Mouse (Mus musculus): ENCODE data around the gene Epb41l1.

The Epb41l1 gene

GRCm38 (mm10) chr2:156456386-156457342 lies 36.0 kb downstream of the Epb41l1 start:
- intact Hi-C loops (cut with DNase I) = no loop called here

DNA sequence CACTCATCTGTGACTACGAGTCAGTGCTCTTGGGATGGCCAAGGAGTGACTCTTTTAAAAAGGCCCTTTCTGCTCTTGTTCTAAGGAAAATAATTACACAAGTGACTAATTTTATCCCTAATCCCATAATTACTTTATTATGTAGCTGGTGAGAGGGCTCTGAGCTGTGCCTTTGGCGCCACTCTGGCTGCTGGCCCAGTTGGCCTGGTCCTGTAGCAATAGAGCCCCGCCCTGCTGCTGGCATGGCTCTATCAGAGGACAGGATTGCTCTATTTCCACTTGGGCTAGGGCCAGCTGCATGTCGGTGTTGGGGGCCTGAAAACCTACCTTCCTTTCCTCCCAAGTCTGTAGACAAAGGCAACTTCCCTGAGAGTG lies 36.6 kb downstream of the Epb41l1 start:
- intact Hi-C loops (cut with DNase I) = no loop called here

GRCm38 (mm10) chr2:156460470-156460869 lies 39.8 kb downstream of the Epb41l1 start:
- intact Hi-C loops (cut with DNase I) = loop anchor here (5.0 kb wide), 2 partner anchors 37 to 38 kb away; partner anchors contain the start of gene Epb41l1

GRCm38 (mm10) chr2:156462154-156463029 lies 41.7 kb downstream of the Epb41l1 start:
- intact Hi-C loops (cut with DNase I) = loop anchor here (5.0 kb wide), 2 partner anchors 35 to 40 kb away; partner anchors contain the start of gene Epb41l1

GRCm38 (mm10) chr2:156464416-156464815 lies 43.7 kb downstream of the Epb41l1 start:
- intact Hi-C loops (cut with DNase I) = loop anchor here (5.0 kb wide), 2 partner anchors 33 to 42 kb away; partner anchors contain the start of gene Epb41l1

GRCm38 (mm10) chr2:156467538-156467937 lies 46.8 kb downstream of the Epb41l1 start:
- intact Hi-C loops (cut with DNase I) = no loop called here

GRCm38 (mm10) chr2:156468890-156469289 lies 48.2 kb downstream of the Epb41l1 start:
- intact Hi-C loops (cut with DNase I) = no loop called here

- intact Hi-C loops (cut with DNase I) = no loop called here
Measured at GRCm38 (mm10) chr2:156469508-156469907, 48.8 kb downstream of the Epb41l1 start.

- intact Hi-C loops (cut with DNase I) = no loop called here
Measured at GRCm38 (mm10) chr2:156470938-156471337, 50.2 kb downstream of the Epb41l1 start.

GRCm38 (mm10) chr2:156472336-156472735 lies 51.6 kb downstream of the Epb41l1 start:
- intact Hi-C loops (cut with DNase I) = no loop called here

- intact Hi-C loops (cut with DNase I) = no loop called here
Measured at GRCm38 (mm10) chr2:156473696-156474095, 53.0 kb downstream of the Epb41l1 start.

DNA sequence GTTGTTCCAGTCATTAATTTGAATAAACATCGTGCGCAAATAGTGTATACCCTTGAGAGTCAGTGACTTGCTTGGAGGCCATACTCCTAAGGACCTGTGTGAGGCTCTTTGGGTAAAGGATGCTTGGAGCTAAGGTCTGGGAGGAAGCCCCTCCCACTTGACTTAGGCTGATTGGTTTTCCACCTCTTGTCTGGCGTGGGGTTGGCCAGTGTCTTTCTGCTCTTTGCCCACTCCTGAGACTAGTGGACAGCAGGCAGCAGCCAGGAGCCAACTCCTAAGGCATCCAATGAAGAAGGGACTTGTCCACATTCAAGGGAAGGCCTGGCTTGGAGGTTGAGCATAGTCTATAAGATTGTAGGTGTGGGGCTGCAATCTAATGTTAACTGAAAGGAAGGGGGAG lies 53.4 kb downstream of the Epb41l1 start:
- intact Hi-C loops (cut with DNase I) = no loop called here

DNA sequence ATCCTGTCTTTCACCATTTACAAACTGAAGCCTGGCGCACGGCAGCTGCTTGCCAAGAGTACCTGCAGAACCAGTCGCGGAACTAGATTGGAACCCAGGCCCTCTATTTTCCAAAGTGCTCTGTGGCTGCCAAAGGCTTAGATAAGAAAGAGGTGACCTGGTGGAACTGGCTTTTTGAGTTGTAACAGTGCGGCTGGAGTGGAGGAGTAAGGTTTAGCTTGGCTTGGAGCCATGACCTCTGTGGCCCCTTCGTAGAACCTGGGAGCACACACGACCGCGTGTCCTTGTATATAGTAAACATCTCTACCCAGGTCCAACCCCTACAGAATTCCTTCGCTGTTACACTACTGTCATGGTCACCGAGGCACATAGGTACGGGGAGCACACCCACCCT lies 54.2 kb downstream of the Epb41l1 start:
- intact Hi-C loops (cut with DNase I) = no loop called here

DNA sequence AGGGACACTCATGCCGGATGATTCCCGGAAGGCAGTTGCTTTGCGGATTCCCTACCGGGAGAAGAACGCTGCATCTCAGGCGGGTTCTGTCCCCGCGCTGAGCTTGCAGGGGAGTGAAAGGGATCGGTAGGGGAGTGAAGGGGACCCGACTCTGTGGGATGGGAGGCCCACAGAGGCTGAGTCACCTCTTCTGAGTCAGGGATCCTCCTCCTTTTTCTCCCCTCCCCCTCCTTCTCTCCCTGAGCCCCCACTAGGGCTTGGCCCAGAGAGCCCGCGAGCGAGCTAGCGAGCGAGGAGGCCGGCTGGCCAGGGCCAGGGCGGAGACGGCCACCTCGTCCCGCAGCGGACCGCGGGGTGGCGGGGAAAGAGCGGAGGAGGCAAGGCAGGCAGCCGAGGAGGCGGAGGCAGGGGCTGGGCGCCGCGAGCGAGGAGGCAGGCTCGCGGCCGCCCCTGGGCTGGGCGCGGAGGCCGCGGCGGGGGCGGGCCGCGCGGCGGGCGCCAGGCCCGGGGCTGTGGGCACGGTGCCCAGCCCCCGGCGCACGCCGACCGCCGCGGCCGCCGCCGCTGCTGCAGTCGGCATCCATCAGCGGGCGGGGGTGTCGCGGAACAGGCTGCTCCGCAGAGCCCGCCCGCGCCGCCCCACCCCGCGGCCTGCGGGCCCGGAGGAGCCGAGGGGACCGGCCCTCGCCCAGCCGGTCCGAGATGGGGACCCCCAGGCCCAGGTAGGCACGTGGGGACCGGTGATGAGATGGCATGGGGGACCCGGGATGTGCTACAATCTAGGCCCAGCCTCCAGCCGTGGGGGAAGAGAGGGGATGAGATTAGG lies 54.8 kb downstream of the Epb41l1 start:
- intact Hi-C loops (cut with DNase I) = no loop called here

DNA sequence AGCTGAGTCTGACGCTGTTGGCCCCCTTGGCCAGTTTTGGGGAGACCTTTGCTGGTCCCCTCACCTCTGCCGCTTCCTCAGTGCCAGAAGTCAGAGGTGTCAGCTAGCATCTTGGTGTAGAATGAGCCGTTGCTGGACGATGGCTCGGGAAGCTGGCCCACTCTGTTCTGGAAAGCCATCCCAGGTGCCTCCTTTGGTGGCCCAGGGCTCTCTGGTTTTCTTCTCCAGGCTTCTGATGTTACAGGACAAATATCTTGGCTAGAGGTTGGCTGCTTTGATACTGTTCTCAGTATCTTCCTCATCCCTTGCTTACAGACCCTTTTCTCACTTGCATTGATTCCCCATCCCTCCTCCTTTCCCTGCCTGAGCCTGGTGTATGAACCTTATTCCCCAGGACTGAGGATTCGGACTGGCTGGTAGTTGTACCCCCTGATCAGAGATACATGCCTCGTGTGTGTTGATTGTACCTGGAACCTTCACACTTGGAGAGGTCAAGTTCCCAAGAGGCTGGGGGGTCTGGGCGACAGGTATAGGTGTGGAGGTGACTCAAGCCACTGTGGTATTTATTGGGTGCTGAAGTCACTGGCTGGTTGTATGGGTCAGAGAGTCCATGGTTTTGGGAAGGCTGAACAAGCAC lies 55.5 kb downstream of the Epb41l1 start:
- intact Hi-C loops (cut with DNase I) = no loop called here

DNA sequence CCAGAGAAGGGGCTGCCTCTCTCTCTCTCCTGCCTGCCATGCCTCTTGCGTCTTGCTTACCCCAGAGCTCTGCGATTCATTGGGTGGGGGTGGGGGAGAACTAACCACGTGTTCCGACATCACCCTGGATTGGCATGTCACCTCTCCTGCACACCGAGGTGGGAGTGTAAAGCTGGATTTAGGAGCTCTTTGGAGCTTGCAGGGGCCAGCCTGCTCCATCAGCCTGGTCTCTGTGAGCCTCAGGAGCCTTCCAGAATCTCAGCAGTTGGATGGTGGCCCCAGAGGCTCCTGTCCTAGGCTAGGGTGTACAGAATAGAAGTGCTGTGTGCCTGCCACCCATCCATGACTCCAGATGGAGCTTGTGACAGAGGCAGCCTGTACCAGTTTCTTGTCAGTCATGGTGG lies 56.0 kb downstream of the Epb41l1 start:
- intact Hi-C loops (cut with DNase I) = no loop called here

GRCm38 (mm10) chr2:156478046-156478690 lies 57.5 kb downstream of the Epb41l1 start:
- intact Hi-C loops (cut with DNase I) = no loop called here

- intact Hi-C loops (cut with DNase I) = no loop called here
Measured at GRCm38 (mm10) chr2:156479833-156480232, 59.1 kb downstream of the Epb41l1 start.

DNA sequence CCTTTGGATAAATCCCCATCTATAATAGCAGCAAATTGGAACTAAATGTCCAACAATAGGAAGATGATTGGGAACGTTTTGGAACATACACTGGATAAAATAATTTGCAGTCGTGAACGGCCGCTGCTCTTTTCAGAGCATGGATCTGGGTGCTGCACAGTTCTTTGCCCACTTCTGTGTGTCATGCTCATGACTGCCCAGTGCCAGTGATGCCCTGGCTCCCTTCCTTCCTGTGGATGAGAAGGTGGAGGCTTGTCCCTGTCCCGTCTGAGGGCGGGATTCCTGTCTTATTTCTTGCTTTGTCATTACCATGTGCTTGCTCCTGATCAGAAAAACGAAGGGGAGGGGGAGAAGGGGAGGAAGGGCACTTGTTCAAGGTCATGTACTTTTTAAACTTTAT lies 59.6 kb downstream of the Epb41l1 start:
- intact Hi-C loops (cut with DNase I) = no loop called here

DNA sequence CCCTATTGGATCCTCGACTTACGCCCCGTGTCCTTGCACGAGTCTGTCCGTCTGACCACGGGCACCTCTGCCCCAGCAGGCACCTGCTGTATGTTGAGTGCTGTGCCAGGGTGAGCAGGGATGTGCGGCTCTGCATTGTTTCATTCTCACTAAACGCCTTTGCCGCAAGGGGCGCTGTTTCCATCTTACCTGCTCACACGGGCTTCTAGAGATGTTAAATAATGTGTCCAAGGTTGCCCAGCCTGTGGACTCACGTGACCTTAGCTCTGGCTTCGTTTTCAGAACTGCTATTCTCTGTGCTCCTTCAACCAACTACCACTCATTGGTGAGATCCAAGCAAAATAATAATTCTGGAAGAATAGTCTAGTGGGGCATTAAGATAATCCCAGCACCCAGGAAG lies 61.6 kb downstream of the Epb41l1 start:
- intact Hi-C loops (cut with DNase I) = no loop called here

Measured in adrenal gland (tissue).